Mouse (Mus musculus): ENCODE data around the gene Ankrd6. TPM values are rescaled to one million over a fixed set of nuclear protein-coding genes. Genes with fewer than 3 reads are reported as not detected.

Gene Ankrd6
- total RNA-seq, 2 experiments from 2014 or later, result 41.9 to 56.6 TPM

- no peak for DNase-seq (ENCODE audit: low spot score in 2 of 2)
- intact Hi-C loops (cut with DNase I), result loop anchor here (10.0 kb wide), 1 partner anchor 77 kb away; no protein-coding TSS in a partner anchor
These were observed 83.2 kb downstream of the Ankrd6 start for GRCm38 (mm10) chr4:32867460-32867859.

- intact Hi-C loops (cut with DNase I), result loop anchor here (10.0 kb wide), 1 partner anchor 80 kb away; no protein-coding TSS in a partner anchor
- no peak for DNase-seq (ENCODE audit: low spot score in 2 of 2)
These were observed 85.8 kb downstream of the Ankrd6 start for GRCm38 (mm10) chr4:32864867-32865242.

- intact Hi-C loops (cut with DNase I), result loop anchor here (10.0 kb wide), 1 partner anchor 81 kb away; no protein-coding TSS in a partner anchor
- DNase-seq (ENCODE audit: low spot score in 2 of 2), result peak; percentile 11 to 20
These were observed 86.3 kb downstream of the Ankrd6 start for GRCm38 (mm10) chr4:32864131-32864866.

- intact Hi-C loops (cut with DNase I), result loop anchor here (10.0 kb wide), 1 partner anchor 81 kb away; no protein-coding TSS in a partner anchor
- peak in 1 of 2 experiments; percentile 10 for DNase-seq (ENCODE audit: low spot score in 2 of 2)
These were observed 87.1 kb downstream of the Ankrd6 start for GRCm38 (mm10) chr4:32863447-32864130.

GRCm38 (mm10) chr4:32862751-32863446 is 87.7 kb downstream of the Ankrd6 start:
- intact Hi-C loops (cut with DNase I), result loop anchor here (10.0 kb wide), 1 partner anchor 82 kb away; no protein-coding TSS in a partner anchor
- peak; percentile 8 to 15 for DNase-seq (ENCODE audit: low spot score in 2 of 2)

GRCm38 (mm10) chr4:32862011-32862750 is 88.5 kb downstream of the Ankrd6 start:
- intact Hi-C loops (cut with DNase I), result loop anchor here (10.0 kb wide), 1 partner anchor 83 kb away; no protein-coding TSS in a partner anchor

GRCm38 (mm10) chr4:32860184-32860965 is 90.3 kb downstream of the Ankrd6 start:
- intact Hi-C loops (cut with DNase I), result loop anchor here (10.0 kb wide), 1 partner anchor 84 kb away; no protein-coding TSS in a partner anchor
- peak in 1 of 2 experiments; percentile 27 for DNase-seq (ENCODE audit: low spot score in 2 of 2)

More at GRCm38 (mm10) chr4:32862011-32862750, 88.5 kb downstream of the Ankrd6 start:
- peak in 1 of 2 experiments; percentile 42 for DNase-seq (ENCODE audit: low spot score in 2 of 2)

GRCm38 (mm10) chr4:32855580-32855979 is 95.1 kb downstream of the Ankrd6 start:
- intact Hi-C loops (cut with DNase I), result no loop called here
- DNase-seq (ENCODE audit: low spot score in 2 of 2), result peak in 1 of 2 experiments; percentile 24

GRCm38 (mm10) chr4:32854956-32855355 is 95.7 kb downstream of the Ankrd6 start:
- no peak for DNase-seq (ENCODE audit: low spot score in 2 of 2)
- intact Hi-C loops (cut with DNase I), result no loop called here

- intact Hi-C loops (cut with DNase I), result no loop called here
- no peak for DNase-seq (ENCODE audit: low spot score in 2 of 2)
These were observed 96.9 kb downstream of the Ankrd6 start for GRCm38 (mm10) chr4:32853609-32854188.

GRCm38 (mm10) chr4:32852819-32853218 is 97.8 kb downstream of the Ankrd6 start:
- intact Hi-C loops (cut with DNase I), result no loop called here

GRCm38 (mm10) chr4:32852294-32852693 is 98.3 kb downstream of the Ankrd6 start:
- no peak for DNase-seq (ENCODE audit: low spot score in 2 of 2)
- intact Hi-C loops (cut with DNase I), result no loop called here

More at GRCm38 (mm10) chr4:32852819-32853218, 97.8 kb downstream of the Ankrd6 start:
- no peak for DNase-seq (ENCODE audit: low spot score in 2 of 2)

- intact Hi-C loops (cut with DNase I), result no loop called here
- DNase-seq (ENCODE audit: low spot score in 2 of 2), result no peak
These were observed 112.2 kb downstream of the Ankrd6 start for GRCm38 (mm10) chr4:32838401-32838800.

GRCm38 (mm10) chr4:32836071-32836470 is 114.6 kb downstream of the Ankrd6 start:
- intact Hi-C loops (cut with DNase I), result no loop called here
- no peak for DNase-seq (ENCODE audit: low spot score in 2 of 2)

GRCm38 (mm10) chr4:32834541-32834940 is 116.1 kb downstream of the Ankrd6 start:
- no peak for DNase-seq (ENCODE audit: low spot score in 2 of 2)
- intact Hi-C loops (cut with DNase I), result no loop called here

- intact Hi-C loops (cut with DNase I), result no loop called here
These were observed 117.0 kb downstream of the Ankrd6 start for GRCm38 (mm10) chr4:32833494-32834282.

GRCm38 (mm10) chr4:32829316-32829715 is 121.3 kb downstream of the Ankrd6 start:
- intact Hi-C loops (cut with DNase I), result no loop called here
- no peak for DNase-seq (ENCODE audit: low spot score in 2 of 2)

More at GRCm38 (mm10) chr4:32833494-32834282, 117.0 kb downstream of the Ankrd6 start:
- DNase-seq (ENCODE audit: low spot score in 2 of 2), result no peak
